Mouse (Mus musculus) stomach, postnatal 0 days (tissue): ENCODE data around the gene Hnrnpd.

Experiments
- CTCF ChIP-seq: IDR thresholded peaks from 2 replicates; pipeline ENCODE4 v1.5.1; 2016; ENCODE audit warnings: antibody characterized with exemption, low read depth, mild to moderate bottlenecking, moderate library complexity
- EP300 ChIP-seq: optimal IDR thresholded peaks from 2 replicates; pipeline ENCODE3; 2016; ENCODE audit warnings: antibody characterized with exemption

GRCm38 (mm10) chr5:99953883-99954282 is 24.9 kb downstream of the Hnrnpd start:
- TF ChIP-seq CTCF (no peak), EP300 (no peak)
